Mouse (Mus musculus) intestine, postnatal 0 days (tissue): Measurements from ENCODE around the gene She. TPM values are rescaled to one million over a fixed set of nuclear protein-coding genes. Genes with fewer than 3 reads are reported as not detected.
A peak's percentile ranks its signal among the peaks of the same experiment; 100 is the strongest.

ENCODE experiments used
- ATAC-seq: fragments of 200-750 bp; cut with Nextera tagmentation; 2 replicates; pipeline ENCODE4 v1.8.0; 2017; ENCODE audit warnings: mild to moderate bottlenecking, moderate TSS enrichment, moderate library complexity
- H3K27ac ChIP-seq: fragments of 300-500 bp; sonication (generic); 2 replicates; pipeline ENCODE4 v1.5.1; 2014; ENCODE audit warnings: mild to moderate bottlenecking, low read depth, low read length, moderate library complexity
- H3K27me3 ChIP-seq: fragments of 300-500 bp; sonication (generic); replicated peaks from 2 replicates; pipeline ENCODE4 v1.6.1; 2014; ENCODE audit warnings: low read length, mixed read lengths; ENCODE audit not compliant: control insufficient read depth, insufficient read depth
- H3K36me3 ChIP-seq: fragments of 300-500 bp; sonication (generic); 2 replicates; pipeline ENCODE4 v1.6.1; 2014; ENCODE audit warnings: mild to moderate bottlenecking, moderate library complexity; ENCODE audit not compliant: control insufficient read depth, insufficient read depth
- H3K4me1 ChIP-seq: fragments of 300-500 bp; sonication (generic); replicated peaks from 2 replicates; pipeline ENCODE4 v1.6.1; 2014; ENCODE audit warnings: antibody characterized with exemption, low read length, mixed read lengths; ENCODE audit not compliant: control insufficient read depth, insufficient read depth
- H3K4me2 ChIP-seq: fragments of 300-500 bp; sonication (generic); replicated peaks from 2 replicates; pipeline ENCODE4 v1.6.1; 2014; ENCODE audit warnings: low read depth, mild to moderate bottlenecking, moderate library complexity
- H3K4me3 ChIP-seq: fragments of 300-500 bp; sonication (generic); 2 replicates; pipeline ENCODE4 v1.5.1; 2014; ENCODE audit warnings: low read depth, low read length
- H3K9ac ChIP-seq: fragments of 300-500 bp; sonication (generic); 2 replicates; pipeline ENCODE4 v1.6.1; 2014; ENCODE audit warnings: mild to moderate bottlenecking, low read depth, low read length
- H3K9me3 ChIP-seq: fragments of 300-500 bp; sonication (generic); 2 replicates; pipeline ENCODE4 v1.6.1; 2016; ENCODE audit warnings: mixed run types; ENCODE audit not compliant: control insufficient read depth
- CTCF ChIP-seq: sonication (generic); IDR thresholded peaks from 2 replicates; pipeline ENCODE4 v1.5.1; 2016; ENCODE audit warnings: low read depth, mild to moderate bottlenecking, control low read depth, antibody characterized with exemption, moderate library complexity
- WGBS: fragments of 180-500 bp; shearing (Covaris S2); extraction: QIAGEN DNeasy Blood & Tissue Kit; methylation state at CpG from one replicate; pipeline ENCODE4 v1.1.7; 2014; 5-methylcytosine and 5-hydroxymethylcytosine counted together
- polyA plus RNA-seq: library from polyadenylated mRNA; unstranded; fragments of >200 nt; fragmentation: Nextera tagmentation; extraction: Ambion mirVana; gene quantifications from 2 replicates; pipeline ENCODE4 v1.2.1, GENCODE M21; 2015

The She gene
- polyA plus RNA-seq, 1 experiment from 2014 or later = 1.6 TPM

DNA sequence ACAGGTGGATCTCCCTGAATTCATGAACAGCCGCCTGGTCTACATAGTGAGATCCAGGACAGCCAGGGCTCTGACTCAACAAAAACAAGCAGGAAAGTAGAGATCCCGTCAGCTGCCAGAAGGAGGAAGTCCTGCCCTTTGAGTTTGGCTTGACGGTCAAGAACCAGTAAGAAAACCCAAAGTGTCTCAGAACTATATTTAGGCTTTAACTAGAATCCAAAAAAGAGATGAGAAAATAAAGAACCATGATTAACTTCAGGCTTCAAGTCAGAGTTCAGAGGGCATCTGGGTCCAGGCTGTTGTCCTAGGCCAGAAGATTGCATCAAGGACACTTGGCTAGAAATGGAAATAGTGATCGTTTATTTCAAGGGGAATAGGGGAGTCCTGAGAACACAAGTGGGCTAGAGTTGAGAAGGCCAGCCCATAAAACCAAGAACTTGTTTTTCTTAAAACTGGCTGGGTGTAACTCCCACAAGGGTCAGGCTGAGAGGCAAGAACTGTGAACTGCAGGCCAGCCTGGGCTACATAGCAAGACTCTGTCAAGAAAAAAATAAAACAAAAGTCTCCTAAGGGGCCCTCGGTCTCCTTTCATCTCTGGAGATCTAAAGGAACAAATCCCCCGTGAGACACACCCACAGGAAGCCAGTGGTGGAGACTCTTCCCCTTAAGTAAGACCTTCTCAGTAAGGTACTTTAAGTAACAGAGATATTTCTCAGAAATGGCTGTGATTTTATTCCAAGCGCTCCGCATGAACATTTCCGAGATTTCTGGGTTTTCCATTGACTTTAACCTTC lies 32.7 kb downstream of the She start:
- ATAC-seq = no peak
- H3K27ac ChIP-seq = no peak overlapping the region
- WGBS = 76% methylated on average over 9 of the region's 9 CpGs
- no peaks in the 10 kb centered on the region for H3K4me1 ChIP-seq
- no peaks in the 10 kb centered on the region for H3K36me3 ChIP-seq
- H3K9ac ChIP-seq = no peak overlapping the region
- no peak overlapping the region for H3K4me2 ChIP-seq
- peak; percentile 41 for TF ChIP-seq CTCF
- no peaks in the 10 kb centered on the region for H3K27me3 ChIP-seq
- H3K9me3 ChIP-seq = no peaks in the 10 kb centered on the region
- H3K4me3 ChIP-seq = no peak overlapping the region

DNA sequence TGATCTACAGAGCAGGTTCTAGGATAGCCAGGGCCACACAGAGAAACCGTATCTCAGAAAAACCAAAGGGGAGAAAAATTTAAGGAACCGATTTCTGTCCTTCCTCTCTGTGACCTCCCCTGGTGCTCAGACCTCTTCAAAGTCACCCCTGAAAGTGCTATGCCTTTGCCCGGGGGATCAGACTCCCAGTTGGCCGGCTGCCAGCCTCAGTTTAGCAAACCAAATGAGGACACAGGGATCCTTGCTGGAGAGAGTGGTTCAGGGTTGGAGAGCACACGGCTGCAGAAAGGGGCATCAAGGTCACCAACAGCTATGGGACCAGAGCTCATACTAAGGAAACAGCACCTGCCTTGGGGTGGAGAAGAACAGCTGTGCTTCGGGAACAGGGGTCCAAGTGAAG lies 33.9 kb downstream of the She start:
- no peak for ATAC-seq
- no peak overlapping the region for H3K4me2 ChIP-seq
- H3K27me3 ChIP-seq = no peaks in the 10 kb centered on the region
- no peaks in the 10 kb centered on the region for H3K4me1 ChIP-seq
- TF ChIP-seq CTCF = no peak
- no peak overlapping the region for H3K9ac ChIP-seq
- no peaks in the 10 kb centered on the region for H3K9me3 ChIP-seq
- H3K36me3 ChIP-seq = no peaks in the 10 kb centered on the region
- H3K4me3 ChIP-seq = no peak overlapping the region
- H3K27ac ChIP-seq = no peak overlapping the region
- WGBS = 60% methylated on average over 6 of the region's 6 CpGs

DNA sequence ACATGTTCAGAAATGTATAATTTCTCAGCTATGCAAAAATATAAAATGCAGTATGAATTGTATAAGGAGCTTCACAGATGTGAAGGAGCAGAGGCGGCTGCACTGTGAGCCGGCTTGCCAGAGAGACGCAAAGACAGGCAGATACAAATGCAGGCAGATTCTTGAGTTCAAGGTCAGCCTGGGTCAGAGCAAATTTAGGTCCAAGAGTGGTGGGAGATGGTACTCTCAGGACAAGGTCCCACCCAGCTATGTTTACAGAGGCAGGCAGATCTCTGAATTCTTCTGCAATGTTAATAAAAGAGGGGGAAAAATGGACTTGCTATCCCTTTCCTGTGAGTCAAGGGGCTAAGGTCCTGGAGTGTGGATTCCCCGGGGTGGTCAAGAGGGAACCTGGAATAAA lies 34.6 kb downstream of the She start:
- no peak overlapping the region for H3K27ac ChIP-seq
- TF ChIP-seq CTCF = no peak
- H3K4me2 ChIP-seq = no peak overlapping the region
- 73% methylated on average over 4 of the region's 4 CpGs for WGBS
- H3K36me3 ChIP-seq = no peaks in the 10 kb centered on the region
- no peaks in the 10 kb centered on the region for H3K9me3 ChIP-seq
- ATAC-seq = no peak
- no peaks in the 10 kb centered on the region for H3K27me3 ChIP-seq
- H3K9ac ChIP-seq = no peak overlapping the region
- no peak overlapping the region for H3K4me3 ChIP-seq
- H3K4me1 ChIP-seq = 0 out of 2 replicates have a peak, but pooled peaks cover 4% of the 10 kb centered on the region

GRCm38 (mm10) chr3:89867651-89868050 lies 36.5 kb downstream of the She start:
- Histone ChIP-seq H3K4me3 (no peak overlapping the region), H3K9me3 (no peaks in the 10 kb centered on the region), H3K27ac (no peak overlapping the region), H3K36me3 (no peaks in the 10 kb centered on the region), H3K27me3 (no peaks in the 10 kb centered on the region), H3K9ac (no peak overlapping the region), H3K4me2 (no peak overlapping the region), H3K4me1 (0 out of 2 replicates have a peak, but pooled peaks cover 4% of the 10 kb centered on the region)
- WGBS = 78% methylated on average over 4 of the region's 4 CpGs
- no peak for ATAC-seq
- TF ChIP-seq CTCF = no peak

GRCm38 (mm10) chr3:89868357-89868756 lies 37.2 kb downstream of the She start:
- Histone ChIP-seq H3K4me1 (0 out of 2 replicates have a peak, but pooled peaks cover 4% of the 10 kb centered on the region), H3K27ac (no peak overlapping the region), H3K9ac (no peak overlapping the region), H3K4me3 (no peak overlapping the region), H3K4me2 (no peak overlapping the region), H3K9me3 (no peaks in the 10 kb centered on the region), H3K36me3 (no peaks in the 10 kb centered on the region), H3K27me3 (no peaks in the 10 kb centered on the region)
- ATAC-seq = no peak
- TF ChIP-seq CTCF = no peak
- WGBS = 19% methylated on average over 7 of the region's 7 CpGs

DNA sequence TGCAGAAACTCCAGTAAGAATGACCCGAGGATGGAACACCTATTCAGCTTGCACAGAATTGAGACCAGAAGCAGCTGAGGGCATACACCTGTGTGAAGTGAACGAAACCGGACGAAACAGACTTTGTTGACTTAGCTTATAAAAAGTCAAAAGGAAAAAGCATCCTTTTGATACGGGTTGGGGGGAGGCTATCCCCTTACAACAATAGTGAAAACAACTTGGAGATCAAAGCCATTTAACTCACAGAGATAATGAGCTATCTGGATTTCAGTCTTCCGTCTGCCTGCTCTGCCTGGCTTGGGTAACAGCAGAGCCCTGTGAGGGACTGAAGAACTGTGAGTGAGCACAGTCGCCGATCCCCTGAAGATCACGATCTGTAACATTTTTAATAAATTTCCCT lies 37.8 kb downstream of the She start:
- Histone ChIP-seq H3K27me3 (no peaks in the 10 kb centered on the region), H3K36me3 (no peaks in the 10 kb centered on the region), H3K9me3 (no peaks in the 10 kb centered on the region), H3K4me2 (no peak overlapping the region), H3K4me3 (no peak overlapping the region), H3K4me1 (0 out of 2 replicates have a peak, but pooled peaks cover 4% of the 10 kb centered on the region), H3K27ac (no peak overlapping the region), H3K9ac (no peak overlapping the region)
- no peak for ATAC-seq
- no peak for TF ChIP-seq CTCF
- 64% methylated on average over 9 of the region's 9 CpGs for WGBS
